Comparison of ENCODE assay signal across 21 mouse cellular contexts in genomic region chr13:20406470-20407213, GRCm38 (mm10).
DNase-seq lines count a peak whose midpoint lies in the region; ATAC-seq and TF ChIP-seq lines count a peak whose summit lies in the region.
"Had no signal": no experiment of that assay in that cellular context is flagged by ENCODE, and none has a peak within 500 bp of the region (broad histone marks: within the 10 kb centered on the region; RNA-seq: fewer than 3 reads in every experiment).

No protein-coding gene starts in this region.

- H3K4me3 ChIP-seq in liver, adult 2 months (ENCODE audit: insufficient read depth, low read depth, low read length), result no peak overlapping the region
- no peak overlapping the region for H3K4me3 ChIP-seq in liver, embryonic 12.5 days
- H3K4me3 ChIP-seq in hindbrain, embryonic 14.5 days (replicated peaks; ENCODE audit: low read length), result no peak overlapping the region
- H3K4me3 ChIP-seq in neural tube, embryonic 14.5 days (ENCODE audit: low read depth, low read length), result no peak overlapping the region
- H3K4me3 ChIP-seq: heart, embryonic 10.5 days; kidney, embryonic 15.5 days; left cerebral cortex, adult 2 months; liver, embryonic 15.5 days; lung, embryonic 15.5 days; stomach, embryonic 15.5 days had no signal

- no peak overlapping the region for H3K4me2 ChIP-seq in liver, embryonic 12.5 days
- no peak overlapping the region for H3K4me2 ChIP-seq in hindbrain, embryonic 14.5 days (replicated peaks)
- H3K4me2 ChIP-seq in neural tube, embryonic 14.5 days (ENCODE audit: low read depth, low read length), result no peak overlapping the region
- H3K4me2 ChIP-seq: kidney, embryonic 15.5 days; liver, embryonic 15.5 days; lung, embryonic 15.5 days; stomach, embryonic 15.5 days had no signal

- peaks cover 7% of the 10 kb centered on the region for H3K4me1 ChIP-seq in liver, adult 2 months (ENCODE audit: control insufficient read depth, insufficient read depth, low read length)
- no peaks in the 10 kb centered on the region for H3K4me1 ChIP-seq in liver, embryonic 12.5 days
- peaks cover 14% of the 10 kb centered on the region; the same call in 1 of the 2 replicates for H3K4me1 ChIP-seq in hindbrain, embryonic 14.5 days (replicated peaks; ENCODE audit: control insufficient read depth, insufficient read depth, low read length)
- peaks cover 6% of the 10 kb centered on the region; the same call in 1 of the 2 replicates for H3K4me1 ChIP-seq in neural tube, embryonic 14.5 days (ENCODE audit: control insufficient read depth, insufficient read depth, low read length)
- H3K4me1 ChIP-seq: heart, embryonic 10.5 days; liver, embryonic 15.5 days; lung, embryonic 15.5 days; stomach, embryonic 15.5 days had no signal

- H3K27ac ChIP-seq in liver, adult 2 months (replicated peaks; ENCODE audit: insufficient read depth, low read depth, low read length), result no peak overlapping the region
- H3K27ac ChIP-seq in liver, embryonic 12.5 days, result no peak overlapping the region
- H3K27ac ChIP-seq in hindbrain, embryonic 14.5 days, result peak overlapping the region; percentile 68; the same call in 1 of the 2 replicates
- H3K27ac ChIP-seq in neural tube, embryonic 14.5 days (ENCODE audit: low read depth, low read length), result no peak overlapping the region
- H3K27ac ChIP-seq: heart, embryonic 10.5 days; kidney, embryonic 15.5 days; left cerebral cortex, adult 2 months; liver, embryonic 15.5 days; lung, embryonic 15.5 days; stomach, embryonic 15.5 days had no signal

- no peaks in the 10 kb centered on the region for H3K9me3 ChIP-seq in liver, embryonic 12.5 days (replicated peaks)
- no peaks in the 10 kb centered on the region for H3K9me3 ChIP-seq in hindbrain, embryonic 14.5 days (ENCODE audit: control insufficient read depth, low read length)
- H3K9me3 ChIP-seq in neural tube, embryonic 14.5 days (ENCODE audit: control insufficient read depth, low read length), result no peaks in the 10 kb centered on the region
- H3K9me3 ChIP-seq: heart, embryonic 10.5 days; kidney, embryonic 15.5 days; liver, embryonic 15.5 days; lung, embryonic 15.5 days; stomach, embryonic 15.5 days had no signal

- no peak for TF ChIP-seq CTCF in liver, adult 2 months (IDR thresholded peaks at IDR 0.05; ENCODE audit: low read depth, low read length)
- TF ChIP-seq CTCF in brain, embryonic 14.5 days (IDR thresholded peaks at IDR 0.05; ENCODE audit: borderline replicate concordance, extremely low read depth, insufficient read depth, insufficient read length), result no peak

- H3K36me3 ChIP-seq in liver, adult 2 months (ENCODE audit: control insufficient read depth, insufficient read depth, low read length), result no peaks in the 10 kb centered on the region
- H3K36me3 ChIP-seq in liver, embryonic 12.5 days, result no peaks in the 10 kb centered on the region
- H3K36me3 ChIP-seq in hindbrain, embryonic 14.5 days (replicated peaks; ENCODE audit: control insufficient read depth, insufficient read depth), result no peaks in the 10 kb centered on the region
- no peaks in the 10 kb centered on the region for H3K36me3 ChIP-seq in neural tube, embryonic 14.5 days (ENCODE audit: control insufficient read depth, insufficient read depth, low read length)
- H3K36me3 ChIP-seq: heart, embryonic 10.5 days; kidney, embryonic 15.5 days; liver, embryonic 15.5 days; lung, embryonic 15.5 days; stomach, embryonic 15.5 days had no signal

- no peaks in the 10 kb centered on the region for H3K79me2 ChIP-seq in liver, adult 2 months (ENCODE audit: control insufficient read depth, insufficient read depth, low read length)

- peak; percentile 38 for DNase-seq in liver, adult 2 months (ENCODE audit: extremely low read depth, low read depth, low spot score)
- DNase-seq in brain, embryonic 14.5 days (ENCODE audit: low read depth), result peak; percentile 51
- DNase-seq in hindbrain, embryonic 14.5 days (ENCODE audit: low spot score), result peak; percentile 33
- DNase-seq in gastrocnemius, adult 18-20 months (ENCODE audit: low spot score), result no peak
- DNase-seq in urinary bladder, postnatal 10 days (ENCODE audit: low spot score), result no peak
- DNase-seq: adrenal gland, postnatal 14 days; cerebellum, adult 9-10 months; kidney, adult 11 months; kidney, postnatal 36 days; lung, postnatal 36 days; right cerebral cortex, postnatal 4 days; thymus, adult 18-20 months; thymus, postnatal 36 days had no signal

- H3K27me3 ChIP-seq in liver, adult 2 months (ENCODE audit: control insufficient read depth, insufficient read depth, low read length), result no peaks in the 10 kb centered on the region
- no peaks in the 10 kb centered on the region for H3K27me3 ChIP-seq in liver, embryonic 12.5 days (replicated peaks)
- H3K27me3 ChIP-seq in hindbrain, embryonic 14.5 days (ENCODE audit: control insufficient read depth, insufficient read depth, low read length), result no peaks in the 10 kb centered on the region
- H3K27me3 ChIP-seq in neural tube, embryonic 14.5 days (ENCODE audit: control insufficient read depth, insufficient read depth, low read length), result no peaks in the 10 kb centered on the region
- H3K27me3 ChIP-seq: kidney, embryonic 15.5 days; liver, embryonic 15.5 days; lung, embryonic 15.5 days; stomach, embryonic 15.5 days had no signal

- WGBS in liver, adult 2 months, result 78% methylated on average over 11 of the region's 11 CpGs
- WGBS in liver, embryonic 12.5 days (ENCODE audit: insufficient replicate concordance), result 77% methylated on average over 11 of the region's 11 CpGs
- 69% methylated on average over 11 of the region's 11 CpGs for WGBS in hindbrain, embryonic 14.5 days
- WGBS in neural tube, embryonic 14.5 days, result 51% methylated on average over 11 of the region's 11 CpGs

- ATAC-seq in liver, embryonic 12.5 days, result no peak
- ATAC-seq in hindbrain, embryonic 14.5 days (ENCODE audit: low FRiP score), result peak; percentile 56
- peak; percentile 48 for ATAC-seq in neural tube, embryonic 14.5 days (ENCODE audit: low read depth)

- no peak overlapping the region for H3K9ac ChIP-seq in liver, adult 2 months (ENCODE audit: low read depth, low read length)
- H3K9ac ChIP-seq in liver, embryonic 12.5 days, result no peak overlapping the region
- H3K9ac ChIP-seq in hindbrain, embryonic 14.5 days, result no peak overlapping the region
- H3K9ac ChIP-seq in neural tube, embryonic 14.5 days (replicated peaks; ENCODE audit: low read depth, low read length), result no peak overlapping the region
- H3K9ac ChIP-seq: kidney, embryonic 15.5 days; liver, embryonic 15.5 days; lung, embryonic 15.5 days; stomach, embryonic 15.5 days had no signal

- no peak for TF ChIP-seq POLR2A in liver, adult 2 months (IDR thresholded peaks at IDR 0.05; ENCODE audit: extremely low read depth, insufficient read depth, low read length)
- no peak for TF ChIP-seq POLR2A in brain, embryonic 14.5 days (IDR thresholded peaks at IDR 0.05; ENCODE audit: borderline replicate concordance, extremely low read depth, insufficient read depth, insufficient read length, poor library complexity, severe bottlenecking)

Comparison
In these comparisons a context has a peak if more than half of its experiments do, and no peak if none do; other contexts are left out.
1. DNase-seq: peak in liver, adult 2 months (single experiment), brain, embryonic 14.5 days (single experiment) and hindbrain, embryonic 14.5 days (single experiment); none in gastrocnemius, adult 18-20 months (single experiment) and urinary bladder, postnatal 10 days (single experiment).